Mouse (Mus musculus) ES-E14 (cell line): ENCODE data around the gene Sema4a. TPM values are rescaled to one million over a fixed set of nuclear protein-coding genes. Genes with fewer than 3 reads are reported as not detected.

Experiments used
- DNase-seq: peaks from one replicate; pipeline ENCODE4 v3.0.0-alpha.2; 2013; ENCODE audit warnings: low read depth, low spot score
- H3K27ac ChIP-seq: 2 replicates; pipeline ENCODE4 v1.5.1; 2012; ENCODE audit warnings: low read depth, mild to moderate bottlenecking, low read length, moderate library complexity, mixed read lengths; ENCODE audit not compliant: poor library complexity, insufficient read depth, severe bottlenecking
- H3K36me3 ChIP-seq: 2 replicates; pipeline ENCODE4 v1.6.1; 2012; ENCODE audit warnings: mild to moderate bottlenecking, low read length, moderate library complexity, mixed read lengths; ENCODE audit not compliant: control insufficient read depth, poor library complexity, insufficient read depth, severe bottlenecking
- H3K4me1 ChIP-seq, 2 experiments: fragments of 150-350 bp in 1 of 2; sonication (generic) in 1 of 2; 2 replicates each; pipeline ENCODE4 v1.6.1; 2012; ENCODE audit warnings: low read length in 2 of 2, mild to moderate bottlenecking in 1 of 2, mixed read lengths in 1 of 2; ENCODE audit not compliant: control insufficient read depth in 2 of 2, insufficient read depth in 2 of 2, poor library complexity in 1 of 2
- H3K4me3 ChIP-seq, 2 experiments: fragments of 150-350 bp in 1 of 2; sonication (generic) in 1 of 2; 2 replicates each; pipeline ENCODE4 v1.5.1; 2012; ENCODE audit warnings: low read length in 2 of 2, low read depth in 1 of 2, mild to moderate bottlenecking in 1 of 2, mixed read lengths in 1 of 2; ENCODE audit not compliant: insufficient read depth in 1 of 2, poor library complexity in 1 of 2, severe bottlenecking in 1 of 2
- H3K9ac ChIP-seq: 2 replicates; pipeline ENCODE4 v1.6.1; 2012; ENCODE audit warnings: low read depth, mild to moderate bottlenecking, low read length, mixed read lengths; ENCODE audit not compliant: poor library complexity, insufficient read depth, severe bottlenecking
- H3K9me3 ChIP-seq: fragments of 150-350 bp; sonication (generic); 2 replicates; pipeline ENCODE4 v1.6.1; 2012; ENCODE audit warnings: low read depth, mild to moderate bottlenecking, low read length; ENCODE audit not compliant: control insufficient read depth, insufficient read depth
- CHD2 ChIP-seq: IDR thresholded peaks from 2 replicates; pipeline ENCODE4 v1.6.1; 2014; ENCODE audit warnings: mild to moderate bottlenecking, low read depth, low read length, inconsistent platforms
- HCFC1 ChIP-seq: IDR thresholded peaks from 2 replicates; pipeline ENCODE4 v1.6.1; 2012; ENCODE audit warnings: low read length, inconsistent platforms, borderline replicate concordance; ENCODE audit not compliant: insufficient read depth
- MAFK ChIP-seq: IDR thresholded peaks from 2 replicates; pipeline ENCODE4 v1.6.1; 2014; ENCODE audit warnings: mild to moderate bottlenecking, low read depth, low read length, inconsistent platforms; ENCODE audit not compliant: insufficient read depth
- ZC3H11A ChIP-seq: IDR thresholded peaks from 2 replicates; pipeline ENCODE4 v1.6.1; 2012; ENCODE audit warnings: low read depth, mild to moderate bottlenecking, inconsistent platforms, low read length, borderline replicate concordance
- ZNF384 ChIP-seq: IDR thresholded peaks from 2 replicates; pipeline ENCODE4 v1.6.1; 2012; ENCODE audit warnings: low read depth, low read length, inconsistent platforms
- in situ Hi-C, 2 experiments: fragments of 600-800 bp; cut with MboI; formaldehyde crosslinking; loops; one replicate each; pipeline ENCODE4 v1.15.1; 2025; ENCODE audit warnings: low sequenced_read_pairs in 2 of 2, inconsistent platforms in 1 of 2; ENCODE audit not compliant: unreplicated experiment in 2 of 2
- total RNA-seq: library from RNA; depleted of rRNA; stranded (reverse); fragments of 300-350 nt; gene quantifications from 2 replicates; pipeline ENCODE4 v1.2.3, GENCODE M21; 2012

The Sema4a gene
- total RNA-seq, 1 experiment: 8.8 TPM

- no peak overlapping the region for H3K4me3 ChIP-seq
- no peak overlapping the region for H3K9ac ChIP-seq
- H3K4me1 ChIP-seq: peaks cover 0 to 7% of the 10 kb centered on the region in 2 experiments; a peak in 1 of 4 replicates
- in situ Hi-C loops: no loop called here
- TF ChIP-seq HCFC1 (no peak), MAFK (no peak), ZC3H11A (no peak), ZNF384 (no peak), CHD2 (no peak)
- no peak for DNase-seq
- H3K27ac ChIP-seq: no peak overlapping the region
- no peaks in the 10 kb centered on the region for H3K9me3 ChIP-seq
- no peaks in the 10 kb centered on the region for H3K36me3 ChIP-seq
Observed at GRCm38 (mm10) chr3:88456746-88457532, 4.0 kb downstream of the Sema4a start.

- H3K27ac ChIP-seq: no peak overlapping the region
- H3K9me3 ChIP-seq: no peaks in the 10 kb centered on the region
- H3K36me3 ChIP-seq: no peaks in the 10 kb centered on the region
- no peak for DNase-seq
- no peak for TF ChIP-seq ZC3H11A
- TF ChIP-seq MAFK: no peak
- TF ChIP-seq ZNF384: no peak
- TF ChIP-seq CHD2: no peak
- TF ChIP-seq HCFC1: no peak
- H3K9ac ChIP-seq: no peak overlapping the region
- in situ Hi-C loops: no loop called here
- no peak overlapping the region for H3K4me3 ChIP-seq
- H3K4me1 ChIP-seq: peaks cover 0 to 7% of the 10 kb centered on the region in 2 experiments; a peak in 1 of 4 replicates
Observed at GRCm38 (mm10) chr3:88456313-88456712, 4.7 kb downstream of the Sema4a start.

- H3K27ac ChIP-seq: no peak overlapping the region
Observed at GRCm38 (mm10) chr3:88455588-88456264, 5.3 kb downstream of the Sema4a start.

GRCm38 (mm10) chr3:88454762-88455587, 6.0 kb downstream of the Sema4a start:
- Histone ChIP-seq H3K4me3 (peak overlapping the region; percentile 56 to 61), H3K9ac (peak overlapping the region; percentile 65), H3K36me3 (no peaks in the 10 kb centered on the region), H3K27ac (no peak overlapping the region), H3K4me1 (peaks cover 0 to 9% of the 10 kb centered on the region in 2 experiments; a peak in 1 of 4 replicates), H3K9me3 (no peaks in the 10 kb centered on the region)
- no peak for DNase-seq
- no peak for TF ChIP-seq CHD2
- TF ChIP-seq MAFK: no peak
- no peak for TF ChIP-seq HCFC1
- no peak for TF ChIP-seq ZC3H11A
- TF ChIP-seq ZNF384: no peak
- in situ Hi-C loops: no loop called here

More at GRCm38 (mm10) chr3:88455588-88456264, 5.3 kb downstream of the Sema4a start:
- DNase-seq: no peak
- Histone ChIP-seq H3K4me1 (peaks cover 0 to 7% of the 10 kb centered on the region in 2 experiments; a peak in 1 of 4 replicates), H3K4me3 (peak overlapping the region; percentile 56 to 61), H3K36me3 (no peaks in the 10 kb centered on the region), H3K9me3 (no peaks in the 10 kb centered on the region), H3K9ac (peak overlapping the region; percentile 65)
- in situ Hi-C loops: no loop called here
- no peak for TF ChIP-seq MAFK
- no peak for TF ChIP-seq HCFC1
- TF ChIP-seq ZNF384: no peak
- TF ChIP-seq CHD2: no peak
